Mouse (Mus musculus): ENCODE results near the gene Lrp10.

DNA sequence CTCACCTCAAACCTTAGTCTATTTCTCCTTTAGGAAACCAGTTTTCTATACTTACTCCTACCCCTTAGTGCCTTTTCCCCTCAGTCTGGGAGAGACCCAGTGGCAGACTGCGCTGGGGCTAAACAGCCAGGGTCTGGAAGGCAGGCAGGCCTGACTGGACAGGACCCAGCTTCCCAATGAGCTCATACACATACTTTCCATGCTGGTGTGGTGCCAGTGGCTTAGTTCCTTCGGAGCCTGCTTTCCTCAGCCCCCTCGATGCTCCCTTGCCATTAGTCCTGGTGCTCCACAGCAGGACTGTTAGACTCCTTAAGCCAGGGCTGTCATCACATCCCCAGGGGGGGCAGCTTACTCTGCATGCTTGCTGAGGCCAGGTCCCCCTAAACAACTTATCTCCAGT lies 18.5 kb upstream of the Lrp10 start:
- TF ChIP-seq CHD2 (IDR thresholded peaks at IDR 0.05; ENCODE audit: low read depth, low read length) (no peak), MAFK (IDR thresholded peaks at IDR 0.05; ENCODE audit: insufficient read depth, low read depth, low read length) (no peak)

Data from ES-E14 (cell line).